Mouse (Mus musculus): ENCODE data around the gene Tyrobp. TPM values are rescaled to one million over a fixed set of nuclear protein-coding genes. Genes with fewer than 3 reads are reported as not detected.

The Tyrobp gene
- polyA plus RNA-seq, 1 experiment from 2014 or later = 31.5 TPM

- 0 out of 2 replicates have a peak, but pooled peaks have one; percentile 2 for ATAC-seq
- Histone ChIP-seq H3K4me2 (ENCODE audit: low read length) (peak overlapping the region; percentile 51), H3K4me3 (ENCODE audit: low read length) (peak overlapping the region; percentile 29), H3K27me3 (replicated peaks; ENCODE audit: control insufficient read depth, insufficient read depth, low read length) (peaks cover 37% of the 10 kb centered on the region), H3K36me3 (ENCODE audit: control insufficient read depth, insufficient read depth, low read length) (no peaks in the 10 kb centered on the region), H3K27ac (ENCODE audit: low read depth, low read length) (no peak overlapping the region), H3K9me3 (ENCODE audit: control insufficient read depth, low read length) (no peaks in the 10 kb centered on the region), H3K9ac (ENCODE audit: low read depth, low read length) (peak overlapping the region; percentile 43; the same call in 1 of the 2 replicates), H3K4me1 (ENCODE audit: control insufficient read depth, insufficient read depth, low read depth, low read length) (peaks cover 26% of the 10 kb centered on the region)
- WGBS = 3% methylated on average over 25 of the region's 25 CpGs
Observed at GRCm38 (mm10) chr7:30453766-30454165, 40.2 kb downstream of the Tyrobp start.

GRCm38 (mm10) chr7:30454259-30454658, 40.7 kb downstream of the Tyrobp start:
- H3K4me2 ChIP-seq (ENCODE audit: low read length) = peak overlapping the region; percentile 51

GRCm38 (mm10) chr7:30456487-30456886, 42.9 kb downstream of the Tyrobp start:
- H3K9me3 ChIP-seq (ENCODE audit: control insufficient read depth, low read length) = no peaks in the 10 kb centered on the region
- peaks cover 47% of the 10 kb centered on the region for H3K27me3 ChIP-seq (replicated peaks; ENCODE audit: control insufficient read depth, insufficient read depth, low read length)
- H3K4me1 ChIP-seq (ENCODE audit: control insufficient read depth, insufficient read depth, low read depth, low read length) = peaks cover 26% of the 10 kb centered on the region
- H3K9ac ChIP-seq (ENCODE audit: low read depth, low read length) = peak overlapping the region; percentile 54
- ATAC-seq = no peak
- peak overlapping the region; percentile 68 for H3K4me2 ChIP-seq (ENCODE audit: low read length)
- H3K4me3 ChIP-seq (ENCODE audit: low read length) = peak overlapping the region; percentile 36
- WGBS = 1% methylated on average over 9 of the region's 9 CpGs
- H3K36me3 ChIP-seq (ENCODE audit: control insufficient read depth, insufficient read depth, low read length) = no peaks in the 10 kb centered on the region
- H3K27ac ChIP-seq (ENCODE audit: low read depth, low read length) = no peak overlapping the region

More at GRCm38 (mm10) chr7:30454259-30454658, 40.7 kb downstream of the Tyrobp start:
- Histone ChIP-seq H3K27me3 (replicated peaks; ENCODE audit: control insufficient read depth, insufficient read depth, low read length) (peaks cover 37% of the 10 kb centered on the region), H3K9me3 (ENCODE audit: control insufficient read depth, low read length) (no peaks in the 10 kb centered on the region), H3K4me3 (ENCODE audit: low read length) (peak overlapping the region; percentile 29), H3K27ac (ENCODE audit: low read depth, low read length) (no peak overlapping the region), H3K36me3 (ENCODE audit: control insufficient read depth, insufficient read depth, low read length) (no peaks in the 10 kb centered on the region), H3K4me1 (ENCODE audit: control insufficient read depth, insufficient read depth, low read depth, low read length) (peaks cover 26% of the 10 kb centered on the region), H3K9ac (ENCODE audit: low read depth, low read length) (no peak overlapping the region)
- 0 out of 2 replicates have a peak, but pooled peaks have one; percentile 4 for ATAC-seq
- 14% methylated on average over 6 of the region's 6 CpGs for WGBS

GRCm38 (mm10) chr7:30456911-30457628, 43.5 kb downstream of the Tyrobp start:
- Histone ChIP-seq H3K27ac (ENCODE audit: low read depth, low read length) (no peak overlapping the region; the same call in 1 of the 2 replicates), H3K4me1 (ENCODE audit: control insufficient read depth, insufficient read depth, low read depth, low read length) (peaks cover 26% of the 10 kb centered on the region), H3K36me3 (ENCODE audit: control insufficient read depth, insufficient read depth, low read length) (no peaks in the 10 kb centered on the region), H3K4me3 (ENCODE audit: low read length) (peak overlapping the region; percentile 36), H3K27me3 (replicated peaks; ENCODE audit: control insufficient read depth, insufficient read depth, low read length) (peaks cover 50% of the 10 kb centered on the region), H3K4me2 (ENCODE audit: low read length) (peak overlapping the region; percentile 68), H3K9ac (ENCODE audit: low read depth, low read length) (peak overlapping the region; percentile 54), H3K9me3 (ENCODE audit: control insufficient read depth, low read length) (no peaks in the 10 kb centered on the region)
- under 1% methylated on average over 31 of the region's 31 CpGs for WGBS
- peak; percentile 28 for ATAC-seq

GRCm38 (mm10) chr7:30457629-30458330, 44.2 kb downstream of the Tyrobp start, which contains the start of the genes Kirrel2 and Nphs1:
TSS of gene Kirrel2 (minus strand) at chr7:30457690.
TSS of gene Nphs1 (plus strand) at chr7:30458315.
- peak within 1 kb of the TSS; percentile 54 for H3K9ac ChIP-seq (ENCODE audit: low read depth, low read length)
- H3K4me2 ChIP-seq (ENCODE audit: low read length) = peak within 1 kb of the TSS; percentile 68
- H3K4me3 ChIP-seq (ENCODE audit: low read length) = peak within 1 kb of the TSS; percentile 36
- WGBS = 0% methylated on average over 16 of the region's 16 CpGs
- H3K27me3 ChIP-seq (replicated peaks; ENCODE audit: control insufficient read depth, insufficient read depth, low read length) = peaks cover 49% of the 10 kb centered on the region
- peaks cover 26% of the 10 kb centered on the region for H3K4me1 ChIP-seq (ENCODE audit: control insufficient read depth, insufficient read depth, low read depth, low read length)
- H3K36me3 ChIP-seq (ENCODE audit: control insufficient read depth, insufficient read depth, low read length) = no peaks in the 10 kb centered on the region
- ATAC-seq = peak; percentile 88
- H3K9me3 ChIP-seq (ENCODE audit: control insufficient read depth, low read length) = no peaks in the 10 kb centered on the region
- no peak within 1 kb of the TSS; the same call in 1 of the 2 replicates for H3K27ac ChIP-seq (ENCODE audit: low read depth, low read length)

- H3K4me3 ChIP-seq (ENCODE audit: low read length) = no peak overlapping the region
- no peaks in the 10 kb centered on the region for H3K9me3 ChIP-seq (ENCODE audit: control insufficient read depth, low read length)
- H3K27me3 ChIP-seq (replicated peaks; ENCODE audit: control insufficient read depth, insufficient read depth, low read length) = peaks cover 45% of the 10 kb centered on the region
- no peak for ATAC-seq
- no peak overlapping the region for H3K4me2 ChIP-seq (ENCODE audit: low read length)
- H3K36me3 ChIP-seq (ENCODE audit: control insufficient read depth, insufficient read depth, low read length) = no peaks in the 10 kb centered on the region
- no peak overlapping the region for H3K27ac ChIP-seq (ENCODE audit: low read depth, low read length)
- 23% methylated on average over 6 of the region's 6 CpGs for WGBS
- H3K4me1 ChIP-seq (ENCODE audit: control insufficient read depth, insufficient read depth, low read depth, low read length) = peaks cover 19% of the 10 kb centered on the region
- no peak overlapping the region for H3K9ac ChIP-seq (ENCODE audit: low read depth, low read length)
Observed at GRCm38 (mm10) chr7:30459484-30459883, 45.9 kb downstream of the Tyrobp start.

- Histone ChIP-seq H3K27ac (ENCODE audit: low read depth, low read length) (no peak overlapping the region), H3K4me2 (ENCODE audit: low read length) (no peak overlapping the region), H3K4me3 (ENCODE audit: low read length) (no peak overlapping the region), H3K9me3 (ENCODE audit: control insufficient read depth, low read length) (no peaks in the 10 kb centered on the region), H3K27me3 (replicated peaks; ENCODE audit: control insufficient read depth, insufficient read depth, low read length) (peaks cover 54% of the 10 kb centered on the region), H3K9ac (ENCODE audit: low read depth, low read length) (no peak overlapping the region), H3K36me3 (ENCODE audit: control insufficient read depth, insufficient read depth, low read length) (no peaks in the 10 kb centered on the region), H3K4me1 (ENCODE audit: control insufficient read depth, insufficient read depth, low read depth, low read length) (peaks cover 4% of the 10 kb centered on the region; the same call in 1 of the 2 replicates)
- ATAC-seq = no peak
- 22% methylated on average over 7 of the region's 7 CpGs for WGBS
Observed at GRCm38 (mm10) chr7:30463568-30463967, 50.0 kb downstream of the Tyrobp start.

GRCm38 (mm10) chr7:30463996-30464395, 50.4 kb downstream of the Tyrobp start:
- peaks cover 54% of the 10 kb centered on the region for H3K27me3 ChIP-seq (replicated peaks; ENCODE audit: control insufficient read depth, insufficient read depth, low read length)
- no peak overlapping the region for H3K4me2 ChIP-seq (ENCODE audit: low read length)
- no peak overlapping the region for H3K9ac ChIP-seq (ENCODE audit: low read depth, low read length)
- no peak for ATAC-seq
- peaks cover 4% of the 10 kb centered on the region; the same call in 1 of the 2 replicates for H3K4me1 ChIP-seq (ENCODE audit: control insufficient read depth, insufficient read depth, low read depth, low read length)
- no peak overlapping the region for H3K4me3 ChIP-seq (ENCODE audit: low read length)
- H3K36me3 ChIP-seq (ENCODE audit: control insufficient read depth, insufficient read depth, low read length) = no peaks in the 10 kb centered on the region
- no peaks in the 10 kb centered on the region for H3K9me3 ChIP-seq (ENCODE audit: control insufficient read depth, low read length)
- H3K27ac ChIP-seq (ENCODE audit: low read depth, low read length) = no peak overlapping the region
- 25% methylated on average over 4 of the region's 4 CpGs for WGBS

GRCm38 (mm10) chr7:30464816-30465300, 51.3 kb downstream of the Tyrobp start:
- no peak for ATAC-seq
- 19% methylated on average over 6 of the region's 6 CpGs for WGBS
- H3K27ac ChIP-seq (ENCODE audit: low read depth, low read length) = no peak overlapping the region
- peaks cover 4% of the 10 kb centered on the region; the same call in 1 of the 2 replicates for H3K4me1 ChIP-seq (ENCODE audit: control insufficient read depth, insufficient read depth, low read depth, low read length)
- H3K9me3 ChIP-seq (ENCODE audit: control insufficient read depth, low read length) = no peaks in the 10 kb centered on the region
- H3K9ac ChIP-seq (ENCODE audit: low read depth, low read length) = no peak overlapping the region
- H3K27me3 ChIP-seq (replicated peaks; ENCODE audit: control insufficient read depth, insufficient read depth, low read length) = peaks cover 54% of the 10 kb centered on the region
- no peak overlapping the region for H3K4me3 ChIP-seq (ENCODE audit: low read length)
- no peak overlapping the region for H3K4me2 ChIP-seq (ENCODE audit: low read length)
- no peaks in the 10 kb centered on the region for H3K36me3 ChIP-seq (ENCODE audit: control insufficient read depth, insufficient read depth, low read length)

All from hindbrain, embryonic 16.5 days (tissue).